In the genomic region with DNA sequence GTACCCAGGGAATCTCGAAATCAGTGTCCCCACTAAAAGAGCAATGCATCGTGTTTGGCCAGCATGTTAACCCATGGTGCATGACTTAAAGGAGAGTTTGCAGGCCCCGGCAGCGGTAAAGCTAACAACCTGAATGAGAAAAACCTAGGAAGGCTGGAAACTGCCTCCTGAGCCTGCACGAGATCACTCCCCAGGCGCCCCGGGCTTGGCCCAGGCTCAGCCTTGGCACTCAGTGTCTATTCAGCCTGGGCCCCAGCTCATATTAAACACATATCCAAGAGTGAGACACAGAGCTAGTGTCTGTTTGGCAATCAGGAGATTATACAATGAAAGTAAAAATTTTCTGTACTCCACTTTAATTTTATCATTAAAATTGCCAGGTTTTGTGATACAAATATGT, we compare ENCODE assay signal across 17 mouse cellular contexts.
DNase-seq lines count a peak whose midpoint lies in the region; TF ChIP-seq lines count a peak whose summit lies in the region.
"Had no signal": no experiment of that assay in that cellular context is flagged by ENCODE, and none has a peak within 500 bp of the region (broad histone marks: within the 10 kb centered on the region; RNA-seq: fewer than 3 reads in every experiment).

No protein-coding gene starts in this region.

- peak; percentile 76 for DNase-seq in adrenal gland, postnatal 10 days
- no peak for DNase-seq in adrenal gland, adult 8-10 months
- DNase-seq in gastrocnemius, adult 2 months: peak; percentile 23
- DNase-seq in gastrocnemius, adult 18-20 months (ENCODE audit: low spot score): no peak
- peak; percentile 23 for DNase-seq in adipocyte (ENCODE audit: low spot score)
- DNase-seq in brain, embryonic 14.5 days (ENCODE audit: low read depth): peak; percentile 33
- no peak for DNase-seq in T-cell, adult 2 months (ENCODE audit: low spot score)
- DNase-seq: cerebellum, adult 8-10 months; heart, adult 18-20 months; heart, postnatal 10 days; heart, postnatal 4 days; kidney, adult 9 months had no signal

- no peak for TF ChIP-seq CTCF in gastrocnemius, adult 2 months (IDR thresholded peaks at IDR 0.05)
- TF ChIP-seq CTCF in brain, embryonic 14.5 days (IDR thresholded peaks at IDR 0.05; ENCODE audit: borderline replicate concordance, extremely low read depth, insufficient read depth, insufficient read length): no peak

- no peak overlapping the region for H3K4me3 ChIP-seq in gastrocnemius, adult 2 months
- H3K4me3 ChIP-seq: embryonic facial prominence, embryonic 15.5 days; erythroblast, embryonic 14.5 days; forebrain, embryonic 10.5 days; heart, embryonic 10.5 days; hindbrain, embryonic 12.5 days had no signal

- TF ChIP-seq POLR2A in brain, embryonic 14.5 days (IDR thresholded peaks at IDR 0.05; ENCODE audit: borderline replicate concordance, extremely low read depth, insufficient read depth, insufficient read length, poor library complexity, severe bottlenecking): no peak

- intact Hi-C loops in gastrocnemius, adult 2 months (cut with DNase I): no loop called here

- H3K27ac ChIP-seq in gastrocnemius, adult 2 months: no peak overlapping the region
- H3K27ac ChIP-seq: embryonic facial prominence, embryonic 15.5 days; forebrain, embryonic 10.5 days; heart, embryonic 10.5 days; hindbrain, embryonic 12.5 days had no signal

Comparison
In these comparisons a context has a peak if more than half of its experiments do, and no peak if none do; other contexts are left out.
1. DNase-seq: peak in adrenal gland, postnatal 10 days (single experiment), gastrocnemius, adult 2 months (single experiment), adipocyte (single experiment) and brain, embryonic 14.5 days (single experiment); none in adrenal gland, adult 8-10 months (single experiment), gastrocnemius, adult 18-20 months (single experiment) and T-cell, adult 2 months (single experiment).